Mouse (Mus musculus) fat pad, adult 2 months (tissue): ENCODE data around the gene Mus81.
"Not testable (repeated sequence)": the region's sequence is repeated elsewhere in the genome, so short reads cannot be mapped to it uniquely, and the experiment has no call there.

Source experiments
- DNase-seq: peaks from one replicate; pipeline ENCODE4 v3.0.0-alpha.2; 2011; ENCODE audit warnings: low read depth, low spot score; ENCODE audit errors: extremely low read depth

Gene Mus81

DNA sequence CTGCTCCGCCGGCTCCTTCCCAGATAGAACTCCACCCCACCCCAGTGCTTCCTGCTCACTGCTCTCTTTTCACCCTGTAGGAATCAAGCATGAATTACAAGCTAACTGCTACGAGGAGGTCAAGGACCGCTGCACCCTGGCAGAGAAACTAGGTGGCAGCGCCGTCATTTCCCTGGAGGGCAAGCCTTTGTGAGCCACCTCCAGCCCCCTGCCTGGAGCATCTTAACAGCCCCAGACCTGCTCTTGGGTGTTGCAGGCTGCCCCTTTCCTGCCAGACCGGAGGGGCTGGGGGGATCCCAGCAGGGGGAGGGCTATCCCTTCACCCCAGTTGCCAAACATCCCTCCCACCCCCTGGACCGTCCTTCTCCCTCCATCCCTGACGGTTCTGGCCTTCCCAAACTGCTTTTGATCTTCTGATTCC, 5.1 kb upstream of the Mus81 start:
- not testable (repeated sequence) for DNase-seq

DNA sequence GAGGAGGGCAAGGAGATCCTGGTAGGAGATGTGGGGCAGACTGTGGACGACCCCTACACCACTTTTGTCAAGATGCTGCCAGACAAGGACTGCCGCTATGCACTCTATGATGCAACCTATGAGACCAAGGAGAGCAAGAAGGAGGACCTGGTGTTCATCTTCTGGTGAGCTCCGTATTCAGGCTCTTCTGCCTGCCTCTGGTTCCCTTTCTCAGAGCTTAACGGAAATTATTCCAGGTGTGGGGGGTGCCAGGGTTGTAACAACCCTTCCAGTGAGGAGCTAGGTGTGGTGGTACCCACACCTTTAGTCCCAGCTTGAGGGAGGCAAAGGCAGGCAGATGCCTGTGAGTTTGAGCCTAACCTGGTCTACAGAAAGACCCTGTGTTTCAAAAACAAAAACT, 4.4 kb upstream of the Mus81 start:
- DNase-seq = no peak

DNA sequence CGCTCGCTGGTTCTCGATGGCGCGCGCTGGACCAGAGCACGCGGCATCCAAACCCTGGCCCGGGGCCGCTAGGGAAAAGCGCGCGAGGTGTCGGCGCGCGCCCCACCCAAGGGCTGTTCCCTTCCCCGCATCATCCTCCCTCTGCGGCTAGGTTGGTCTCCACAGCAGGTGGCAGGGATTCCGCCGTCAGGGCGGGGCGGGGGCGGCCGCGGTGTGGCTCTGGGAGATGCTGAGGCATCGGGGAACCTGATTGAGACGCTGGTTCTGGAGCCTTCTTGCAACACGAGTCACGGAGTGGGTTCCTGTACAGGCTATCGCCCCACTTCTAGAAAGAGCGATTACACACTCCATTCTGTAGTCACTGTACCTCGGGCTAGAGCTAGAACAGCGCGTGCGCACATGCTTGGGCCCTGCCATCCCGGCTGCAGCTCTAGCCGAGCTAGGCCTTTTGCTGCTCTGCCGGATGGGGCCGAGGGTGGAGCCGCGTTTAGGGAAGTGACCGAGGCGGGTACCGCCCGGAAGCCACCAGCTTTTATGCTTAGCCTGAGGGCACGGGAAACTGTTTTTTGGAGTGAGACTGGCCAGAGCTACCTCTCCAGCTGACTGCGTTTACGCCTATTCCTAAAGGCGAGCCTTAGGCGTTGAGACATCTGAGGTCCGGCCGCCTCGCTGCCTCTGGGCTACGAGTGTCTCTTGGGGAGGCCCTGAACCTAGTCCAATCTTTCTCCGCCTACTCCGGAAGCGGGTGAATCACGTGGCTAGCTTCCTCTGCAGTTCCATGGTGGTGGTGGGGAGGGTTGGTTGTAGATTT, 2.9 kb upstream of the Mus81 start:
- no peak for DNase-seq

DNA sequence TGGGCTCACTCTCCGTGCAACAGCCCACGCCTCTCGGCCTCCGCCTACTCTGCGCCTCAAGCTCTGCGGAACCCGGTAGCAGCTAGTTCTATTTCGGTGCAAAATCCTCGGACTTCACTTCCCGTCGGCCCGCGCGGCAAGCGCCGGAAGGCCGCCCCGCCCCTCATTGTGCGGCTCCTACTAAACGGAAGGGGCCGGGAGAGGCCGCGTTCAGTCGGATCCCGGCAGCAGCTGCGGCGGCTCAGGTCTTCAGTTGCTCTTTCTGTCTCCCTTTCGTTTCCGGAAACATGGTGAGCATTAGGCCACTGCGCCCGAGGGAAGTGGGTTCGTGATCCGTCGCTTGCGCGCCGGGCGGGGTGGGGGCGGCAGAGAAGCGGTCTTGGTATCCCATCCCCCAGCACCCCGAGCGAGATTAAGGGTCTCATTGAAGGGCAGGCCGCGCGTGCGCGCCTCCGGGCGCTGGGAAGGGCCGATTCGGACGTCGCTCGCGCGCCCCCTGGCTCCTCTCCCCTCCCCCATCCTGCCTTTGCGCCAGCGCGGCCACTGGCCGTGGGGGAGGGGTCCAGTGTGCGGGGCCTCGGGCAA, 2.2 kb upstream of the Mus81 start, which contains the start of gene Cfl1:
TSS of gene Cfl1 (plus strand) at position 143 of the 585 bp plus-strand sequence.
- peak; percentile 54 for DNase-seq

DNA sequence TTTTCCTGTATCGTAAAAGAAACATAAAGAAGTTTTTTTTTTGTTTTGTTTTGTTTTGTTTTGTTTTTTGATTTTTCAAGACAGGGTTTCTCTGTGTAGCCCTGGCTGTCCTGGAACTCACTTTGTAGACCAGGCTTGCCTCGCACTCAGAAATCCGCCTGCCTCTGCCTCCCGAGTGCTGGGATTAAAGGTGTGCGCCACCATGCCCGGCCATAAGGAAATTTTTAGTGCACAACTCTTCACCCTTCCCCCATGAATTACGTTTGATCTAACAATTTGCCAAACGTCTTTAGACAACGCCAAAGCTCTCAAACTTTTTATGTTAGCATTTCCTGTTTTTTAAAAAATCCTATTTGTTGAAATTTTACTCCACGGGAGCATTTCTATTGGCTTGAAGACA, 1.5 kb upstream of the Mus81 start:
- DNase-seq = not testable (repeated sequence)

DNA sequence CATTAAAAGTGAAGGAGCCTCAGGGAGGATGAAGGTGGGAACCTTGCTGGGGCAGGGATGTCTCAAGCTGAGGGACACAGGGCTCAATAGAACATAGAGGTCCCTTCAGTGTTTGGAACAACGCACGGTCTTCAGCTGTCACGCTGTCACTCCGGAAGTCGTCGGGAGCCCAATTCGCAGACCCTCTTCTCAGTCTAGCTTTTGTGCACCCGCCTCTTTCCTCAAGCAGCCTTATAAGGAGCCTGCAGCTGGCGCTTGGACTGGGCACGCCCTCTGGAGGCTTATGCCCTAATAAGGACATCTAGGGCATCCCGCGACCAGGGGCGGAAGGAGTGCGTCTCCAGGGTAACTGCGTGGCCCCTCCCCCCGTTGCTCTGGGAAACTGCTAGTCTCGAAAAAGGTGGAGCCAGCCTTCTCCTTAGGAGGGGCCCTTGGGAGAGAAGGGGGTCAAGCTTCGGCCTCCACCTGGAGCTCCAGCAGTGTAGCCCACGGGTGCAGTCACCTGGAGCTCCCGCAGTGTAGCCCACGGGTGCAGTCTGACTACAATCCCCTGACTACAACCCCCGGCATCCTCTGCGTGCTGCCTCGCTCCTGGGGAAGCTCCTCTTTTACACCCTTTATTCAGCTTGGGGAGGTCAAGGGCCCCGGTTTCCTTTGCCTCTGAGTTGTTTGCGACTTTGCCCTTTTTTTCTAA, 823 bp upstream of the Mus81 start:
- DNase-seq = peak; percentile 75

DNA sequence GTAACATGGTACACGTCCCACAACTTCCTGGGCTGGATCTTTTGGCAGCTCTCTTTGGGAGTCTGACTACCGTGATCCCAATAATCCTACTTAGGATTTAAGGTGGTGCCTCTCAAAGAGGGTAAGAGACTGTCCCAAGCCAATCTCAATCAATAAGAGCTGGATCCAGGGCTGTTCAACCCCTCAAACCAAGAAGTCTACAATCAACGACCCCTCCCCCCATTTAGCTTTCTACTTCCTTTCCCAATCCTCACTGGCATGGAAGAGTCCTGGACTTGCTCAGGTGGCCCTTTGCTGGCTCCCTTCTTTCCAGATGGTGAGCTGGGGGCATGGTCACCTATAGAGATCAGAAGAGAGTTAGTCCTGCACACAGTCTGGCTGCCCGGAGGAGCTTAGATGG, 1.4 kb downstream of the Mus81 start:
- DNase-seq = no peak

DNA sequence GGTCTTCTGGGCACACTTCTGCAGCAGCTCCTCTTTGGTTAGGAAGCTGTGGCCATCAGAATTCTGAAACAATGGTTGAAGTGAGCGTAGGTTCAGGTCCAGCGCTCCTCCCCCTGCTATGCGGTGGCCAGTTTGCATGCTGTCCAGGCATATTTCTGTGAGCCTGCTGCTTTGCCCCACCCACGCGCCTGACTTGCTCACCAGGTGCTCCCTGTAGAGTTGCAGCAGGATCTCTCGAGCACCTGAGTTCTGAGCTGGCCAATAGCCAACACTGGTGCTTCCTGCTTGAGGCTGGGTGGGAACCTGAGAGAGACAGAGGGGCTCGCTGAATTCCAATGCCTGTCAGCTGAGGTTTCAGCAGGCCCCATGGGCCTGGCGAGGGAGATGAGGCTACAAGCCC, 1.9 kb downstream of the Mus81 start:
- no peak for DNase-seq

DNA sequence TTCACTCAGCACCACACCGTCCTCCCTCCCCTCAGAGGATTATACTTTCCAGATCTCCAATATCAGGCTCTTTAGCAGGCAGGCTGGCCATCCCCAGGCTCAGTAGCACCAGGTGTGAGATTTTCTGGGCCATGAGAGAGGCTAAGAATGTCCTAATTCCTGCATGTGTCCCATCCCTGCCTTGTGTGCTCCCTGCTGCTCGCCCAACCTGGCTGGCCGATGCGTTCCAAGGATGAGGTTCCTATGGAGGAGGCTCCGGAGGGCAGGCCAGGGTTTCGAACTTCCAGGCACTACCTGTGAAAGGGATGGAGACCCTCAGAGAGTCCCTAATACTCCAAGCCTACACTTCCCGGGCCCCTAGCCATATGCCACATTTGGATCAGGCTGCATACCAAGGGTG, 2.4 kb downstream of the Mus81 start:
- no peak for DNase-seq

DNA sequence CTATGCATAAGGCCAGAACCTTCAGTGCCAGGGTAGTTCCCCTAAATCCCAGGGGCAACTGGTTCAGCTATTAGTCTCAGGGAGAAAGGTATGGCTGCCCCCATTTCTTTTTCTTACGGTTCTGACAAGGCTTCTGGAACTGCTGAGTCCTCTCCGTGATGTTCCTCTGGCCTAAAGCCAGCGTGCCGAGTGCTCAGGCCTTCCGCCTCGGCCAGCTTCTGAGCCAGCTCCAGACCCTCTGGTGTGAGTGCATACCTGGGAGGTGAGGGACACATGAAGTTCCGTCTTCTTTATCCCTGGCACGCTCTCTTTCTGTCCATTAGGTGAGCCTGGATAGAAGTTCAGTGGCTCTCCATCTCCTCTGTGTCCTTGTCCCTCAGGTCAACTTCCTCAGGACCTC, 2.8 kb downstream of the Mus81 start:
- DNase-seq = no peak

DNA sequence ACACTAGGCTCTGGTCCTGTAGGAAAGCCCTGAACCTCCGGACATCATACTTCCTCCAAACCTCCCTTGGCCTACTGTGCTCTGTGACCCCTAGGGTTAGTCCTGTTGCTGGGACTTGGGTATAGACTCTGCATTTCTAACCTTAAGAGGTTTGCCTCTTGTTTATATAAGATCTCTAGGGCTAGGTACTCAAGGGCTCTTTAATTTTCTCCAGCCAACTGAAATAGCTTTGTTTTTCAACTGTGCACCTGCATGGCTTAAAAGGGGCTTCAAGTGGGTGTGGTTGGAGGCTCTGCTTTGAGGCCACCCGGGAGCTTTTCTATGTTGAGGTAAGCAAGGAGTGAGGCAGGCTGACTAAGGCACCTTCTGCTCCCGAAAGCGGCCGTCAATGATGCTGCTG, 3.7 kb downstream of the Mus81 start:
- DNase-seq = no peak

DNA sequence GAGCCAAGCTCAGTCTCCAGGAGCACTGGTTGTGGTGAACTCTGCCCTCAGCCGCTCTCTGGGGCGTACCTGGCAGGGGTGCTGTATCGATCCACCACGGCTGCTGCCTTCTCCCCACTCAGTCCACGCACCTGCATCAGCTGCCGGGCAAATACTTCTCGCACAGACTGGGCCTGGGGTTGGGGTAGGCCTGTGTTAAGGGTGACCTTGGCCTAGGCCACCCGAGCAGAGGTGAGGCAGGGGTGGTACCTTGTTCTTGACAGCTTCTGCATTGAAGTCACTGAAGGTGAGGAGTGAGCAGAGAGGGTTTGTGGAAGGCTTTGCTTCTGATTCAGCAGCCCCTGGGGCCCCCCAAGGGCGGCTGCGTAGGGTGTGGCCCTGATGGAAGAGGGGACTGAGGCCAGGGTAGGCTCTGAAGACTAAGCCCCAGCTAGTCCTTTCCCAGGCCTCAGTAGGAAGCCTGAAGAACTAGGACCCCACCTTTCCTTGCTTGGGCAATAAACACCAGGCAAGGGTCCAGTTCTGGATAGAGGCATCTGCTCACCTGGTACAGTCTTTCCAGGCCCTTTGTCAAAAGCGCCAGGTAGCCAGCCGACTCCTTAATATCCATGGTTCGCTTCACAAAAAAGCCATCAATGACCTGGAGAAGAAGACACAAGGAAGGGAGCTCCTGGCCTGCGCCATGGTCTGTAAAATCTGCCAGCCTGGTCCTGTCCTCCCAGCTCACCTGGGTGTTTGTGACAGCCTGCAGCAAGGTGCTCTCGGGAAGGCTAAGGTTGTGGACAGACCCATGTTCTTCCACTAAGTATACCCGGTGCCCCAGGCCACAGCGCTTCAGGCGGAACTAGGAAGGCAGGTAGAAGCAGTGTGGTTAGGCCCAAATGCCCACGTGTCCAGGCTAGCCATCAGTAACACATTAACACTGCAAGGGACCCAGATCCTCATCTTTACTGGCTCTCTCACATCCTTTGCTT, 4.5 kb downstream of the Mus81 start:
- no peak for DNase-seq

DNA sequence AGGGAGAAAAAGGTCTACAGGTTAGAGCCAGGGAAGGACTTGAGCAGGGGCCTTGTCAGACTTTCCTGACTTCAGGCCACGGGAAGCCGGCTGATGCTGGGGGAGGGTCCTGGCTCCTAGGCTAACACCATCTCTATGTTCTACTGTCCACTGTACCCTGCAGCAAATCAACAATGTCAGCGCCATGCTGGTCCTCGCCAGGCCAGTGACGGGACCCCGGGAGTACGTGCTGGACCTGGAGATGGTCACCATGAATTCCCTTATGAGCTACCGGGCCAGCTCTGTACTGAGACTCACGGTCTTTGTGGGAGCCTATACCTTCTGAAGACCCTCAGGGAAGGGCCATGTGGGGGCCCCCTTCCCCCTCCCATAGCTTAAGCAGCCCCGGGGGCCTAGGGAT, 6.8 kb downstream of the Mus81 start:
- no peak for DNase-seq

DNA sequence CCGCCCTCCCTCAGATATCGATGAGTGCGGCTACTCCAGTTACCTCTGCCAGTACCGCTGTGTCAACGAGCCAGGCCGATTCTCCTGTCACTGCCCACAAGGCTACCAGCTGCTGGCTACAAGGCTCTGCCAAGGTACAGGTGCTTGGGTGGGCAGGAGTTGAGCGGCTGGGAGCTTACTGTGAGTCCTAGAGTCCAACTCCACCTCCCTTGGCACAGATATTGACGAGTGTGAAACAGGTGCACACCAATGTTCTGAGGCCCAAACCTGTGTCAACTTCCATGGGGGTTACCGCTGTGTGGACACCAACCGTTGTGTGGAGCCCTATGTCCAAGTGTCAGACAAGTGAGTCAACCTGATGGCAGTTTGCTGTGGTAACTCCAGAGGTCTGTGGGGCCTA, 8.2 kb downstream of the Mus81 start:
- no peak for DNase-seq

DNA sequence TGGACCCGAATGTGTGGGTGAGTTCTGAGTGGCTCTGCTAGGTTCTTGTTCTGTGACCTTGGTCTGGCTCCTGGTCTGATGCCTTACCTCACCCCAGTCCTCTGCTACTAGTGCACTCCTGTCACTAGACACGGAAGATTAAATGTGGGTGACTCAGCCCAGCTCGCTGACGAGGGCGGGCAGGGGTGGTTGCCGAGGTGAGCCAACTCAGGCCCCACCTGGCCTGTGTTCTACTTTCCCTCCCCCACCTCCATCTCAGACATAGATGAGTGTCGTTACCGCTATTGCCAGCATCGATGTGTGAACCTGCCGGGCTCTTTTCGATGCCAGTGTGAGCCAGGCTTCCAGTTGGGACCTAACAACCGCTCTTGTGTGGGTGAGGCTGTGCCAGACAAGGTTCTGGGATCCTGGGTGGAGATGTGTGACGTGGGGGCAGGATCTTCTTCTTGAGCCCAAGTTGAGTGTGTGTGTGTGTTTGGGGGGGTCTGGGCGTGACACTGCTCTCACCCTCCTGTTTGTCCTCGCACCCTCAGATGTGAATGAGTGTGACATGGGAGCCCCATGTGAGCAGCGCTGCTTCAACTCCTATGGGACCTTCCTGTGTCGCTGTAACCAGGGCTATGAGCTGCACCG, 10.4 kb downstream of the Mus81 start:
- no peak for DNase-seq

DNA sequence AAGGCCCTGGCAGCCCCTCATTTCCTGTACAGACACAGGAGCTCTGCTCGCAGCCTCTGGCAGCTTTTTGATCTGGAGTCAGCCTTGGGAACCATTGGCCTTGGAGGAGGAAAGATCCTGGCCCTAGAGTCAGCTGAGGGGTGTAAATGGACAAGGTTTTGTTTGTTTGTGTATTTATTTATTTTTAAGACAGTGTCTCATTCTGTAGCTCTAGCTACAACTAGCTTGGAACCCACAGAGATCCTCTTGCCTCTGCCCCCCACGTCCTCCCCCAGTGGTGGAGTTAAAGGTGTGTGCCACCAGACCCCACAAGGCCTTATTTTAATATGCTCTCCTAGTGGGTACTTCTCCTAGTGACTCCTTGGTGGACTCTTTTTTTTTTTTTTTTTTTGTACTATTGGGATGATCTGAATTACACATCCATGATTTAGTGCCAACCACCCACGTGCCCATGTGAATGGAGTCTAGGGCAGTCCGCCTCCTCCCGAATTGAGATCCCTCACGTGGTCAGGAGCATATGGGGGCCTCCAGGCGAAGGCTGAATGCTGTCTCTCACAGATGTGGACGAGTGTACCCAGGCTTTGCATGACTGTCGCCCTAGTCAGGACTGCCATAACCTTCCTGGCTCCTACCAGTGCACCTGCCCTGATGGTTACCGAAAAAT, 11.1 kb downstream of the Mus81 start:
- DNase-seq = no peak

DNA sequence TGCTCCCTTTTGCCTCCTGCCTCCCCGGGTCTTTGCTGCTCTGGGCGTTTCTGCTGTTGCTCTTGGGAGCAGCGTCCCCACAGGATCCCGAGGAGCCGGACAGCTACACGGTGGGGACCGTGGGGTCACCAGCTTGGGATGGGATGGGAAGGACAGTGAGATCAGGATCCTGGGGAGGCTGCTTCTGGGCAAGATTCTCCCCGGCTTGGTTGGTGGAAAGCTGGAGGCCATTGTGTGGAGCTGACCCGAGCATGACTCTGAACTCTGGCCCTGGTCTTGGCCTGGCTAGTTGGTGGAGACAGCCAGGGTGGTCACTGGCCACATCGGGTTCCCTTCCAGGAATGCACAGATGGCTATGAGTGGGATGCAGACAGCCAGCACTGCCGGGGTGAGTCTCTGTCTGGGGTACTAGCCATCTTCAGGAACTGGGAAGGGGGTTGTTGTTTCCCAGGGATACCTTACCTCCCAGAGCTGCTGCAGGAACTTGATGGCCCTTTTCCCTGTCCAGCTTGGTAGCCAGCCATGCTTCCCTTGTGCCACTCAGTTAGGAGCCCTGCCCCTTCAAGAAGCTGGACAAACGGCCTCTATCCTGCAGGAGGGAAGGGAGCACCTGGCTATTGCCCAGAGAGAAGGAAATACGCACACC, 13.0 kb downstream of the Mus81 start:
- DNase-seq = no peak

DNA sequence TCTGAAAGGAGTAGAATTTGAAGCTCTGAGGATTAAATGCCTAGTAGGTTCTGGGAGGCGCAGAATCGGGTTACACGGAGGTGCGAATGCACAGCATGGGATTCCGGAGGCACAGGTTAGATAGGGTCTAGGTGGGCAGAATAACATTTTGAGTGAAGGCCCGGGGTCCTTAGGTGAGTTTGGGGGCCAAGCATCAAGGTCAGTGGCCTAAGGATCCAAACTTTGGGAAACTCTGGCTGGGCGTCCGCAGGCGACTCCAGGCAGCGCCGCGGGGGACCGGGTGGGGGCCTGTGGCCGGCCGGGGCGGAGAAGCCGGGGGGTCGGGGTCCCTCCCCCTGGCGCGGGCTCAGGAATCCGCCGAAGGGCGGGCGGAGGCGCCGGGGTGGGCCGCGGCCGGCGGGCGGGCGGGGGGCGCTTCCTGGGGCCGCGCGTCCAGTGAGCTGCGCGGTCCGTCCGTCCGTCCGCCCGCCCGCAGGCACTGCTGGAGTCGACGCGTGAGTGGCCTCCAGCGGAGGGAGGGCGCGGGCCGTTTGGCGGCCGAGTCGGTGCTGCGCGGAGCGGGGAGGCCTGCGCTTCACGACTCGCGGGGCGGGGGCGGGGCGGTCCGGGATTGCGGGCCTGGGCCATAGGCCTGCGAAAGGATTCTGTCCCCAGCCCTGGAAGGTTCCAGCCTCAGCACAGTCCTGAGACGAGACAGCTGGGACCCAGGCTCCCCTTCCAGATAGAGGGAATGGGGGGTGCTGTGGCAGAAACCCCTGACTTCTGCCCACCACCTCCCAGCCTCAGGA, 13.7 kb downstream of the Mus81 start:
- no peak for DNase-seq

DNA sequence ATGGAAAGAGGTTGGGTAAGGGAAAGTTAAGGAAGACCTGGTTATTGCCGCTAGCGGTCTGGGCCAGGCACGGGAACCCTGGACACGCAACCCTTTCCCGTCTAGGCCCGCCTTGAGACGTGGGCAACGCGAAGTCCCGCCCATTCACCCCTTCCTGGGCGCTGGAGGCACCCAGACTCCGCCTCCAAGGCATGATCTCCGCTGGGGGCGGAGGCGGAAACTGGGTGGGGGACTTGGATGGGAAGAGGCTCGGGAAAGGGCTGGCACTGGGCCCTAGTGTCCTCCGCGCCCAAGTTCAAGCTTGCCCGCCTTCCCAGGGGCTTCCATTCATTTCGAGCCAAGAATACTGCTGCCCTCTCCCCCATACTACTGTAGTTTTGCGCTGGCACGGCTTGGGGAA, 14.5 kb downstream of the Mus81 start, which contains the start of gene Efemp2:
TSS of gene Efemp2 (plus strand) at position 235 of the 400 bp plus-strand sequence.
- no peak for DNase-seq
